Mouse (Mus musculus) thymus, adult 2 months (tissue): ENCODE data around the gene Vwf.

ENCODE experiments used
- CTCF ChIP-seq: fragments of 200-500 bp; IDR thresholded peaks from 2 replicates; pipeline ENCODE4 v1.5.1; 2012; ENCODE audit warnings: mild to moderate bottlenecking, control low read depth, low read length, moderate library complexity, borderline replicate concordance; ENCODE audit not compliant: control insufficient read depth, poor library complexity, insufficient read depth; ENCODE audit errors: extremely low read depth
- POLR2A ChIP-seq: fragments of 200-500 bp; IDR thresholded peaks from 2 replicates; pipeline ENCODE4 v1.6.1; 2012; ENCODE audit warnings: mild to moderate bottlenecking, low read length, control low read depth, moderate library complexity; ENCODE audit not compliant: control insufficient read depth, poor library complexity, insufficient read depth; ENCODE audit errors: extremely low read depth

- TF ChIP-seq CTCF: no peak
- no peak for TF ChIP-seq POLR2A
These were observed 117.3 kb downstream of the Vwf start for GRCm38 (mm10) chr6:125663906-125664305.
